In the genomic region with DNA sequence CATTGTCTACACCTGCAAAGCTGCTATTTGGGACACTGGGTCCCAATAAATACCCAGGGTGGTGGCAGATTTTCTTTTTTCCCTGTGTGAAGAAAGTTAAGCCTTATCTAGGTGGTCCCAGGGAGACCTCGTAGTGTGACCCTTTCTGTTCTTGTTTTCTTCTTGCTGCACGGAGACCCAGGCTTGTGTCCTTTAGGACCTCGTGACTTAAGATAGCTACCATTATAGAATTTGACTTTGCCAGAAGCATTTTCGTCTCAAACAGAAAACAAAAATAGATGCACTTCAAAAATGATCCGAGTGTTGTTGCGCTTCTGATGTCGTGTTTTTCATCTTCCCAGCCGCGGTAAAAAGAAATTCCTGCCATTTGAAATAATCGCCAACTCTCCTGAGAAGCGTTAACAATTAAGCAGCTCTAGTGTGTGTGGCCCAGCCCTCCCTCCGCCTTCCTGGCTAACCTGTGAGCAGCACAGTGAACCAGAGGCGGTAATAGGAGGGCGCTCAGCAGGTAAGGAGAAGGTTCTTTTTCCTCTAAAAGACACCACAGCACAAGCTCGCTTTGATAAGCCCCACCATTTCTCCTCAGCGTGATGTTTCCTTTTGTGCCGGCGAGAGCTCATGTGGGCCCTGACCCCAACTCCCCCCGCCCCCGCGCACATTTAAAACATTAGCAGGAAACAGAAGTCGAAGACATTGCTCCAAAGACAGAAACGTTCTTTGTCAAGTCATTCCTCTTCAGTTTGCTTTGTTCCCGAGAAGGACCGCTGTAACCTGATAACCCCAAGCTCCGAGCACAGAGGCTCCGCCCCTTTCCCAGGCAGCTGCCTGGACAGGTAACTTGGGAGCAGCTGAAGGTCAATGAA, we compare ENCODE assay signal across 10 mouse cellular contexts.
A peak's percentile ranks its signal among the peaks of the same experiment; 100 is the strongest.
DNase-seq lines count a peak whose midpoint lies in the region; ATAC-seq and TF ChIP-seq lines count a peak whose summit lies in the region.
"Had no signal": no experiment of that assay in that cellular context is flagged by ENCODE, and none has a peak within 500 bp of the region (broad histone marks: within the 10 kb centered on the region; RNA-seq: fewer than 3 reads in every experiment).

No protein-coding gene starts in this region.

- peak overlapping the region; percentile 51 for H3K27ac ChIP-seq in embryonic facial prominence, embryonic 12.5 days
- H3K27ac ChIP-seq in intestine, postnatal 0 days (ENCODE audit: low read depth, low read length): peak overlapping the region; percentile 31; the same call in 1 of the 2 replicates
- no peak overlapping the region for H3K27ac ChIP-seq in liver, postnatal 0 days (ENCODE audit: low read depth)
- H3K27ac ChIP-seq in neural tube, embryonic 13.5 days (replicated peaks): peak overlapping the region; percentile 55
- H3K27ac ChIP-seq: macrophage had no signal

- no peak for DNase-seq in frontal cortex, postnatal 36 days (ENCODE audit: low spot score in 2 of 2)
- no peak for DNase-seq in liver, postnatal 0 days
- no peak for DNase-seq in gastrocnemius, postnatal 25 days
- no peak for DNase-seq in spleen, postnatal 36 days (ENCODE audit: low spot score in 2 of 2)

- H3K27me3 ChIP-seq in embryonic facial prominence, embryonic 12.5 days: no peaks in the 10 kb centered on the region
- no peaks in the 10 kb centered on the region for H3K27me3 ChIP-seq in intestine, postnatal 0 days (replicated peaks; ENCODE audit: control insufficient read depth, insufficient read depth, low read length)
- no peaks in the 10 kb centered on the region for H3K27me3 ChIP-seq in liver, postnatal 0 days (ENCODE audit: insufficient read depth, low read length)
- H3K27me3 ChIP-seq in neural tube, embryonic 13.5 days: no peaks in the 10 kb centered on the region
- H3K27me3 ChIP-seq: CH12.LX had no signal

- peak overlapping the region; percentile 31; the same call in 1 of the 2 replicates for H3K9ac ChIP-seq in embryonic facial prominence, embryonic 12.5 days
- H3K9ac ChIP-seq in intestine, postnatal 0 days (ENCODE audit: low read depth, low read length): peak overlapping the region; percentile 41; the same call in 1 of the 2 replicates
- H3K9ac ChIP-seq in liver, postnatal 0 days (replicated peaks): no peak overlapping the region
- peak overlapping the region; percentile 69 for H3K9ac ChIP-seq in neural tube, embryonic 13.5 days

- H3K36me3 ChIP-seq in embryonic facial prominence, embryonic 12.5 days: no peaks in the 10 kb centered on the region
- H3K36me3 ChIP-seq in intestine, postnatal 0 days (ENCODE audit: control insufficient read depth, insufficient read depth): no peaks in the 10 kb centered on the region
- H3K36me3 ChIP-seq in liver, postnatal 0 days (replicated peaks; ENCODE audit: insufficient read depth, low read length): no peaks in the 10 kb centered on the region
- H3K36me3 ChIP-seq in neural tube, embryonic 13.5 days: no peaks in the 10 kb centered on the region

- H3K9me3 ChIP-seq in embryonic facial prominence, embryonic 12.5 days: 0 out of 2 replicates have a peak, but pooled peaks cover 7% of the 10 kb centered on the region
- no peaks in the 10 kb centered on the region for H3K9me3 ChIP-seq in intestine, postnatal 0 days (ENCODE audit: control insufficient read depth)
- H3K9me3 ChIP-seq in liver, postnatal 0 days (ENCODE audit: low read length): no peaks in the 10 kb centered on the region
- 0 out of 2 replicates have a peak, but pooled peaks cover 3% of the 10 kb centered on the region for H3K9me3 ChIP-seq in neural tube, embryonic 13.5 days

- no peak for TF ChIP-seq EP300 in liver, postnatal 0 days (IDR thresholded peaks at IDR 0.05; ENCODE audit: low read depth)

- H3K4me2 ChIP-seq in embryonic facial prominence, embryonic 12.5 days (replicated peaks): peak overlapping the region; percentile 53
- H3K4me2 ChIP-seq in intestine, postnatal 0 days (replicated peaks; ENCODE audit: low read depth): peak overlapping the region; percentile 84
- H3K4me2 ChIP-seq in liver, postnatal 0 days (ENCODE audit: low read depth, low read length): peak overlapping the region; percentile 76
- H3K4me2 ChIP-seq in neural tube, embryonic 13.5 days: peak overlapping the region; percentile 68

- H3K4me1 ChIP-seq in embryonic facial prominence, embryonic 12.5 days: peaks cover 7% of the 10 kb centered on the region; the same call in 1 of the 2 replicates
- H3K4me1 ChIP-seq in intestine, postnatal 0 days (replicated peaks; ENCODE audit: control insufficient read depth, insufficient read depth, low read length): peaks cover 5% of the 10 kb centered on the region
- peaks cover 4% of the 10 kb centered on the region; the same call in 1 of the 2 replicates for H3K4me1 ChIP-seq in liver, postnatal 0 days (ENCODE audit: insufficient read depth)
- H3K4me1 ChIP-seq in neural tube, embryonic 13.5 days (replicated peaks): peaks cover 13% of the 10 kb centered on the region

- WGBS in embryonic facial prominence, embryonic 12.5 days: 2% methylated on average over 27 of the region's 27 CpGs
- 4% methylated on average over 27 of the region's 27 CpGs for WGBS in intestine, postnatal 0 days
- WGBS in liver, postnatal 0 days (ENCODE audit: insufficient replicate concordance): 6% methylated on average over 27 of the region's 27 CpGs
- WGBS in neural tube, embryonic 13.5 days: 4% methylated on average over 27 of the region's 27 CpGs

- H3K4me3 ChIP-seq in embryonic facial prominence, embryonic 12.5 days: peak overlapping the region; percentile 31
- H3K4me3 ChIP-seq in intestine, postnatal 0 days (ENCODE audit: low read depth, low read length): peak overlapping the region; percentile 44
- peak overlapping the region; percentile 39 for H3K4me3 ChIP-seq in liver, postnatal 0 days (ENCODE audit: low read depth, low read length)
- peak overlapping the region; percentile 40 for H3K4me3 ChIP-seq in neural tube, embryonic 13.5 days

- TF ChIP-seq CTCF in intestine, postnatal 0 days (IDR thresholded peaks at IDR 0.05; ENCODE audit: low read depth): no peak
- TF ChIP-seq CTCF in liver, postnatal 0 days (IDR thresholded peaks at IDR 0.05; ENCODE audit: low read depth): no peak

- peak; percentile 47 for ATAC-seq in frontal cortex, adult (ENCODE audit: low TSS enrichment)
- 0 out of 2 replicates have a peak, but pooled peaks have one; percentile 52 for ATAC-seq in embryonic facial prominence, embryonic 12.5 days (ENCODE audit: insufficient number of reproducible peaks, insufficient read depth, low FRiP score, low TSS enrichment)
- peak; percentile 80 for ATAC-seq in intestine, postnatal 0 days
- ATAC-seq in liver, postnatal 0 days: no peak
- ATAC-seq in neural tube, embryonic 13.5 days (ENCODE audit: low read depth): peak; percentile 79; the same call in 1 of the 2 replicates
